Mouse (Mus musculus) kidney, adult 8-10 months (tissue): Measurements from ENCODE around the gene Pkp1.

Source experiments
- DNase-seq, 2 experiments: peaks; one replicate each; pipeline ENCODE4 v3.0.0; 2022

Gene Pkp1

GRCm38 (mm10) chr1:135899991-135900515 lies 19.0 kb downstream of the Pkp1 start:
- no peak for DNase-seq

DNA sequence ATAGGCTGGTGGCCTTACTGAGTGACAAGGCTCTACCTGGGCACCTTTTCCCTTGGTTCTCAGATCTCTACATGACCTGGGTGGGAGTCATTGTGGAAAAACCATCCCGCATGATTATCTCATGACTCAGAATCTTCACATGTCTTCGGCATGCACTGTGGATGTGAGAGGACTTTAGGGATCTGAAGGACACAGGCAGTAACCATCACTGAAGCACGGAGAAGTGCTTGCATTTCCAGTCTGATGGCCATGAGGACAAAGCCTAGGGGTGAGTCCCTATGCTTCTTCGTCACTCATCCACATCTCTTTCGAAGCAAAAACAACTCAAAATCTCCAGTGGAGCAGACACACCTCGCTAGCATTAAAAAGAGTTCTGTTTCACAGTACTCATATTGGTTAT lies 19.7 kb downstream of the Pkp1 start:
- DNase-seq = no peak

GRCm38 (mm10) chr1:135895367-135895766 lies 23.6 kb downstream of the Pkp1 start:
- DNase-seq = no peak

DNA sequence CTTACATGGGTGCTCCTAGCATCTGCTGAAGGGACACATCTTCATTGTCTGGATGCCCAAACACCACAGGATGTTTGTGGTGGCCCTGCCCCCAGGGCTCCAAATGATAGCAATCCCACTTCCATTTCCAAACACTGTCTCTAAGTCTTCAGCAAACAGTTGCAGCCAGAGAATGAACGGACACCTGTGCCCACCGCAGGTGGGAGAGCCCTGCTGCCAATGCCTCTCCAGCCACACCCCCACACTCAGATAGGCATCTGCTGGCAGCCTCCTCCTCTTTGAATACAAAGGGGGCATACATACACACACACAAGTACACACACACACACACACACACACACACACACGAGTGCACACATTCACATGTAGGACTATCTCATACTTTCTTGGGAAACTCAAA lies 25.6 kb downstream of the Pkp1 start:
- no peak for DNase-seq

DNA sequence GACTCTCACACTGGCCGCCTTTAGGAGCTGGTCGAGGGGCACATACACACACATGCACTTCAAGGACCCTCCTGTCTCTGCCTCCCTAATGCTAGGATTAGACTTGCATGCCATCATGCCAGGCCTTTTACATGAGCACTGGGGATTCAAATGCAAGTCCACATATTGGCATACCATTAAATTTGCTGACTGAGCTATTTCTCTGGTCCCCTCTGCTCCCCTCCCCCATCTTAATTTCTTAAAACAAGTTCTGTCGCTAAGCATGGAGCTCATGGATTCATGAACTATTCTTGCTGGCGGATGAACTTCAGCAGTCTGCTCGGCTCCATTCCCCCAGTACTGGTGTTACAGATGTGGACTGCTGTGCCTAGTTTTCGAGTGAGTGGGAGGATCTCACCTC lies 26.2 kb downstream of the Pkp1 start:
- DNase-seq = no peak

DNA sequence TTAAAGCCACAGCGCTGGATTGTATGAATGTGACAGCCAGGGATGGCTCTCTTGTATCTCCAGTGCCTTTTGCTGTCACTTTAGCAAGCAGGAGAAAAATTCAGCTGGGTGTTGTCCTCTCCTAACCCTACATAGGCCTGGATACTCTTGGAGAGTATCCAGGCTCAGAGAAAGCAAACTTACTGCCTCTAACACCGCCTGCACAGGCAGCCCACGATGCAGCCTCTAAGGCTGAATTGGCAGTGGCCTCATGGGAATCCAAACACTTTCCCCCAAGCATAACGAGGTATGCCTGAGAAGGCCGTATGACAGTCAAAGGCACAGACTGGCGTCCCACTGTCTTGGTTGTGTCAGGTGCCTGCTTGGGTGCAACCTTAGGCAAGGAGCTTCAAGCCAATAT lies 26.8 kb downstream of the Pkp1 start:
- DNase-seq = no peak

GRCm38 (mm10) chr1:135891424-135892216 lies 27.4 kb downstream of the Pkp1 start:
- no peak for DNase-seq

GRCm38 (mm10) chr1:135889461-135890185 lies 29.4 kb downstream of the Pkp1 start:
- DNase-seq = no peak

GRCm38 (mm10) chr1:135882385-135883109 lies 36.5 kb downstream of the Pkp1 start:
- peak; percentile 35 to 65 for DNase-seq

GRCm38 (mm10) chr1:135877248-135877647 lies 41.8 kb downstream of the Pkp1 start:
- no peak for DNase-seq

DNA sequence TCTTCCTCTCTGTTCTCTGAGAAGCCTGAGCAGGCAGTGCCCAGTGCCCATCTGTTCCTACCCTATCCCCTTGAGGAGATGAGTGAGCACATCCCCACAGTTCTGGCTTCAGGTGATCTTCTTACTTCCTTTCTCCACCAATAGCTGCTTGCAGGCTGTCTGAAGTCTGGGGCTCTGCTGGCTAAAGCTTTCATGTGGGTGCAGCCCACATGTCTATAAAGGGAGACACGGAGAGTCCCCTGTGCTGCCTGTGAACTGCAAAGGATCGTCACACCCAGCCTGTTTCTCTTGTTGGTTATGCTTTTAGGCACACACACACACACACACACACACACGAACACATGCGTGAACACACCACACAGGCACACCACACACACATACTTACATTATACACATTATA lies 46.0 kb downstream of the Pkp1 start:
- no peak for DNase-seq

DNA sequence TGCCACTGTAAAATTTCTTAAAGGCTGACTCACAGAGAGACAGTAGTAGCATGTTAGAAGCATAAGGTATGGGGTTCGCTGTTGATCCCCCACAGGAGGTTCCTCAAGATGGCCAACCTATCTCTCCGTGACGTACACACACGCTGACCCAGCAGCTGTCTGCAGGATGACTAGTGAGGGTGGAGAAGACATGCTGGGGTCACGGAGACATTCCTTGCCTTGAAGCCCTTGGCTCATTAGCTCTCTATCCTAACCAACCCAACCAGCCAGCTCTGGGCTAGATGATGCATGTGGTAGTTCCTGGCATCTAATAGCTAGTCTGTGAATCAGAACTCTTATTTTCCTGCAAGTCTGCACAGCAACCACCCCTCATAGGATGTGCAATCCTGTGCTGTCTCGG lies 50.4 kb downstream of the Pkp1 start:
- DNase-seq = no peak

DNA sequence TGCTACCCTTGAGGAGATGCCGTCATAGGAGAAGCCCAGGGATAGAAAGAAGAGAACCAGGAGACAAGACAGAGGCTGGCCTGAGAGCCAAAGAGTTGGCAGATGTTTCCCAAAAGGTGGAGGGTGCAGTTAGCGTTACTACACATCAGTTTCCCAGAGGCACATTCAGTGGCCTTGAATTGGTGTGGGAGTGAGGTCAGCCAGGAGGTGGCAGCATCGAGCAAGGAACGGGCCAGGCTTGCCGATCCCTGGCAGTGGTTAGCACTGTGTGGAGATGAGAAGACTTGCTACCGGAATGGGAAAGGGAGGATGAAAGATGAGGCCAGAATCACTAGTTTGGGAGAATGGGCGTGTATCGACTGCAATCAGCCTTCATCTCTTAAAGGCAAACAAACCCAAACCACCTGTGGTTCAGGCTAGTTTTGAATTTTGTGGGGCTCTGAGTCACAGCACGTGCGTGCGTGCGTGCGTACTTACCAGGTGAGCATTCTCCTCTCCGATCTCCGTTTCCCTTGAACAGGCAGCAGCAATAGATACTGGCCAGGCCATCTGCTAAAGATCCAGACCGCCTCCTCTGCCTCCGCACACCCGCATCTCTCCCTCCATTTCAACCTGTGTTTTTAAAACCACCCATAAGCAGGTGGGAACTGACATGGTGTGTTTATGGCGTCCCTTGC lies 53.4 kb downstream of the Pkp1 start:
- DNase-seq = peak; percentile 43 to 78

- DNase-seq = no peak
Observed at GRCm38 (mm10) chr1:135864830-135865229, 54.2 kb downstream of the Pkp1 start.

GRCm38 (mm10) chr1:135863786-135864335 lies 55.1 kb downstream of the Pkp1 start:
- DNase-seq = no peak

DNA sequence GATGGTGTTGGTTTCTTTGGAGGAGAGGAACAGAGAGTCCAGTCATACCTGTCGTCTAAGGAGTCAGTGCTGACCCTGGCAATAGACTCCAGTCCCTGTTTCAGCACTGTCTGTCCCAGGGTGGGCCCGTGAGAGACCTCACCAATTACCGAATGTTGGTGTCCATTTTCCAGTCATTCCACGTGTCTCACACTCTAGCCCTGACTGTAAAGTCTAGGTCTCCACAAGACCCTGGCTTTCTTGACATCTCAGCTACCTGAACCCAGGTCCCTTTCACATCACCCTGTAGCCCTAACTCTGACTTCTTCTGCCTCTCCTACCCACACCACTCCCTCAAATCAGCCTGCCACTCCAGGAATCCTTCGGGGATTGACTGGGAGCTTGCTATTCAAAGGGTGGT lies 56.4 kb downstream of the Pkp1 start:
- DNase-seq = no peak

- peak in 1 of 2 experiments; percentile 10 for DNase-seq
Observed at GRCm38 (mm10) chr1:135861980-135862552, 56.9 kb downstream of the Pkp1 start.

- DNase-seq = no peak
Observed at GRCm38 (mm10) chr1:135861091-135861490, 57.9 kb downstream of the Pkp1 start.

- DNase-seq = no peak
Observed at GRCm38 (mm10) chr1:135858533-135858932, 60.5 kb downstream of the Pkp1 start.

DNA sequence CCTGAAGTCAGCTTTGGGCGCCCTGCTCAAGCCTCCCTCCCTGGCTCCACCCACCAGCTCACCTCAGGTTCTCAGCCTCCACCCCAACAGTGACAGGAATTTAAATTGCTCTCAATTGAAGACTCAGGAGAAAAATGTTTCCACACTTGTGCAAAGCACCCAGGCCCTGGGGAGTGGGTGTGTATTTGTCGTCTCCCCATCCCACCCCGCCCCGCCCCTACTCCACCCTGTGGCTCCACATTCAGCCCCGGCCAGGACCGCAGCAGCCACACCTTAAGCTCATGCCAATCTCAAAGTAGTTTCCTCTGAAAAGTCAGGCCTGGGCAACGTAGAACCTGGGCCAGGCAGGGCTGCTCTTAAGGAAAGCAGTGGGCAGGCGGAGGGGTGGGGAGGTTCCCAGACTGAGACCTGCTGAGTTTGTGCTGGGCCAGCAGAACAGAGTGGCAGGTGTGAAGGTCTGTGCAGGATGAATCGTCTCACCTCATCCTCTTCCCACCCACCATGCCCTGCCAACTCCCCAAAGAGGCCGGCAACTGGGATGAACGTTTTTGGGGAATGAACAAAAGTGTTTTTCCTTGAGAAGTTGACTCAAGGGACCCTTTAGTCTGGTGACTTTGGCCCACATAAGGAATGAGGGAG lies 61.8 kb downstream of the Pkp1 start:
- no peak for DNase-seq

DNA sequence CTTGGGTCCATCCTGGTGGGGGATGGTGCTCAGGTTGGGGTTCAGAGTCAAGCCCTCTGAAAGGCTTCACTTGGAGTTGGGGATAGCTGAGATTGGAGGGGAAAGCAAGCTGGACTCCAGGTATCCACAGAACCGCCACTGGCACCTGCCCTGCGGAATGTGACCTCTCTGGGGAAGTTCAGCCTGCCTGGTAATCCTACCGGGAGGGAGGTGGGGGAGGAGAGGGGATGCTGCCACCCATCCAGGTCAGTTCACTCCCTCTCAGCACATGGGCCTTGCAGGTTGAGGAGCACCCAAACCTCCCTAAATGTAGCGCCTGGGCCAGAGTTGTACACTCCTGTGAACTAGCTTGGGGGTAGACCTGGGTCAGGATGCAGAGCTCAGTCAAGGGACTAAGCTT lies 62.9 kb downstream of the Pkp1 start:
- DNase-seq = no peak

- no peak for DNase-seq
Observed at GRCm38 (mm10) chr1:135855344-135855687, 63.7 kb downstream of the Pkp1 start.
